Mouse (Mus musculus) bone marrow macrophage, adult 2 months (primary cell): ENCODE data around the gene Gm4450.

Source experiments
- CTCF ChIP-seq: IDR thresholded peaks from 2 replicates; pipeline ENCODE4 v1.5.1; 2012; ENCODE audit warnings: low read depth, mild to moderate bottlenecking, low read length, moderate library complexity
- POLR2A ChIP-seq: IDR thresholded peaks from 2 replicates; pipeline ENCODE4 v1.6.1; 2012; ENCODE audit warnings: mild to moderate bottlenecking, low read depth, low read length, borderline replicate concordance

DNA sequence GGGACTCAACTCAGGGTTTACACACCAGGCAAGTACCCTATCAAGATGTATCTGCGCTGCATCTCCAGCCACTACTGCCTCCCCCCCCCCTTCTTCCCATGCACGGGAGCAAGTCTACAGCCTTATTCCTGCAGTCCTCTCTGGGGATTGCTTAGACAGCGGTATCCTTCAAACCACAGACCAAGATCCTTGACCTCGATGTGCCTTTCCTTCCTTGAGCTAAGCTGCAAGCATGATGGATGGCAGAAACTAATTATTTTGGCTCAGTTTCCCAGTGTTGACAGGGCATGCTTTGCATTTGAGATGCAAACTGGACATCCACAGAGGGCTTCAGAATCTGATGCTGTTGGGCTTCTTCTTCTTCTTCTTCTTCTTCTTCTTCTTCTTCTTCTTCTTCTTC is 34.0 kb downstream of the Gm4450 start:
- TF ChIP-seq POLR2A (no peak), CTCF (no peak)
